Mouse (Mus musculus) limb, embryonic 10.5 days (tissue): Measurements from ENCODE around the gene Fam71a. TPM values are rescaled to one million over a fixed set of nuclear protein-coding genes. Genes with fewer than 3 reads are reported as not detected.

Experiments used
- DNase-seq: peaks from one replicate; pipeline ENCODE4 v3.0.0-alpha.2; 2017; ENCODE audit warnings: low spot score
- H3K27ac ChIP-seq: fragments of 300-500 bp; sonication (generic); 2 replicates; pipeline ENCODE4 v1.5.1; 2016; ENCODE audit warnings: mild to moderate bottlenecking
- H3K27me3 ChIP-seq: fragments of 300-500 bp; sonication (generic); 2 replicates; pipeline ENCODE4 v1.6.1; 2016; ENCODE audit warnings: low read depth, mild to moderate bottlenecking; ENCODE audit not compliant: poor library complexity, severe bottlenecking
- H3K36me3 ChIP-seq: fragments of 300-500 bp; sonication (generic); 2 replicates; pipeline ENCODE4 v1.6.1; 2016; ENCODE audit warnings: mild to moderate bottlenecking, moderate library complexity
- H3K4me1 ChIP-seq: fragments of 300-500 bp; sonication (generic); 2 replicates; pipeline ENCODE4 v1.6.1; 2016
- H3K4me3 ChIP-seq: fragments of 300-500 bp; sonication (generic); 2 replicates; pipeline ENCODE4 v1.5.1; 2016; ENCODE audit warnings: mild to moderate bottlenecking, moderate library complexity
- H3K9me3 ChIP-seq: fragments of 300-500 bp; sonication (generic); replicated peaks from 2 replicates; pipeline ENCODE4 v1.6.1; 2016; ENCODE audit warnings: mild to moderate bottlenecking
- WGBS: fragments of 180-500 bp; shearing (Covaris S2); methylation state at CpG from one replicate; pipeline ENCODE4 v1.1.7; 2016; 5-methylcytosine and 5-hydroxymethylcytosine counted together
- polyA plus RNA-seq: library from polyadenylated mRNA; unstranded; fragments of >200 nt; fragmentation: Nextera tagmentation; extraction: Ambion mirVana; gene quantifications from 2 replicates; pipeline ENCODE4 v1.2.1, GENCODE M21; 2016

The Fam71a gene
- polyA plus RNA-seq, result not detected in 2 replicates

DNA sequence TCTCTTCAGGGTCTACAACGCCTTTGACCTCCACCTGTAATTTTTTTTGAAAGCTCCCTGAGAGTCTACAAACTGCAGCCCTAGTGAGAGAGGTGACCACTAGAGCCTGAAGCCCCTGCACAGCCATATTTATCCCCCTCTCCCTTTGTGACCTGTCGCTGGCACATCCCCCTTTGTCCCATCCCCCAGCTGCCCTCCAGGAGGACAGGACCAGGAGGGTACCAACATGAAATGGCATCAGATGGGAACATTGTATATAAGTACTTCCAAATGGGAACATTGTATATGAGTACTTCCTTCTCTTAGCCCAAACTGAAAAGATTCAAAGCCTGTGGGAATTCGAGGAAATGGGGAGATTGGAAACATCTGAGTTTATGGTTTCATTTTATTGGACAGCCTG, at the start of gene Fam71a:
Gene Fam71a, minus strand, starts transcription at position 101 of the 400 bp plus-strand sequence.
- DNase-seq, result no peak
- Histone ChIP-seq H3K9me3 (no peaks in the 10 kb centered on the region), H3K27ac (no peak within 1 kb of the TSS), H3K27me3 (no peaks in the 10 kb centered on the region), H3K4me1 (peaks cover 3% of the 10 kb centered on the region; the same call in 1 of the 2 replicates), H3K4me3 (no peak within 1 kb of the TSS), H3K36me3 (no peaks in the 10 kb centered on the region)
- WGBS, result 82% methylated on average over 3 of the region's 3 CpGs

DNA sequence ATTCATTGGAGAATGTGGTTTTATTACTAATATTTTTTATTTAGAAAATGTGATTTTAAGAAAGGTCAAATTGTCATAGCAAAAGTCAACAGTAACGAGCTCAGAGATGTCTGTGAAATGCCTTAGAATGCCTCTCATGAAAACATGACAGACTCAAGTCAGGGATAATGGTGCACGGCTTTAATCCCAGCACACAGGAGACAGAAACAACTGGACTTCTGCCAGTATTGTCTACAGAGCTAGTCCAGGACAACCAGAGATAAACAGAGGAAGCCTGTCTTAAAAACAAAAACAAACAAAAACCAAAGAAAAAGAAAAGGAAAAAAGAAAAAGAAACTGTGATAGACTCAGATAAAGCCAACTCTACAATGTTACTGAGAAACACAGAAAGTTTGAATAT, 46.5 kb upstream of the Fam71a start:
- Histone ChIP-seq H3K27me3 (peaks cover 3% of the 10 kb centered on the region; the same call in 1 of the 2 replicates), H3K36me3 (no peaks in the 10 kb centered on the region), H3K9me3 (no peaks in the 10 kb centered on the region), H3K27ac (no peak overlapping the region), H3K4me1 (peaks cover 2% of the 10 kb centered on the region), H3K4me3 (no peak overlapping the region)
- DNase-seq, result no peak
- WGBS, result 80% methylated on average over 2 of the region's 2 CpGs

DNA sequence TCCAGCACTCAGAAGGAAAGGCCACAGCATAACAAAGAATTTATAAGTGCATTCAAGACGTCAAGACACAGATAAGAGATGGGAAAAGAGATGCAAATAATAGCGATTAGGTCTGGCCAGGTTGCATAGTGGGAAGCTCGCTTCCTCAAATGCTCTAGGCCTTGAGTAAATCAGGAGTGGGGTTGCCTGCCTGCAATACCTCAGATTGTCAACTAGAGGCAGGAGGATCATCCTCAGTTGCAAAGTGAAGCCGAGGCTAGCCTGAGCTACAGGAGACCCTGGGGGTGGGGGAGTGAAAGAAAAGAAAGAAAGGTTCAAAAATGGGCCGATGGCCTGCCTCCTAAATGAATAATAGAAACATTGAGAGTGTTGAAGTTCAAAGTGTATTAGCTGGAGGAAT, 41.2 kb upstream of the Fam71a start:
- Histone ChIP-seq H3K4me1 (no peaks in the 10 kb centered on the region), H3K9me3 (no peaks in the 10 kb centered on the region), H3K27me3 (no peaks in the 10 kb centered on the region), H3K36me3 (no peaks in the 10 kb centered on the region), H3K27ac (no peak overlapping the region), H3K4me3 (no peak overlapping the region)
- WGBS, result 76% methylated on average over 5 of the region's 5 CpGs
- no peak for DNase-seq

DNA sequence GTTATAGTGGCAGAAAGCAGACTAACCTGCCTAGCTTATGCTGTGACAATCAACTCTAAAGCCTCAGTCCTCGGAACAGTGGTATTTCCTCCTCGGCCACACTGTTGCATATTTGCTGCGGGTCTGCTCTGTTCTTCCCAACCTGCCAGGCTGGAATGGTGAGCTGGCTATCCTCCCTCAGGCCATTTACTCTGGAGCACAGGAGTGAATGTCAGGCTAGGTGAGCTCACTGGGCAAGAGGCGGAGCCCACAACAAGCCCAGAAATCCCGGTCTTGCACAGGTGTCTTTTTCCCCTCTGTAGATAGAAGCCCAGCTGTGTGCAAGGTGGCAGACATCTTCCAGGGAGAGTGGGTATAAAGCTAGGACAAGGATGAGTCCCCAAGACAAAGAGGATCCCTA, 40.3 kb upstream of the Fam71a start:
- no peak for DNase-seq
- Histone ChIP-seq H3K27ac (no peak overlapping the region), H3K4me3 (no peak overlapping the region), H3K9me3 (no peaks in the 10 kb centered on the region), H3K36me3 (no peaks in the 10 kb centered on the region), H3K27me3 (no peaks in the 10 kb centered on the region), H3K4me1 (no peaks in the 10 kb centered on the region)
- 78% methylated on average over 5 of the region's 5 CpGs for WGBS

DNA sequence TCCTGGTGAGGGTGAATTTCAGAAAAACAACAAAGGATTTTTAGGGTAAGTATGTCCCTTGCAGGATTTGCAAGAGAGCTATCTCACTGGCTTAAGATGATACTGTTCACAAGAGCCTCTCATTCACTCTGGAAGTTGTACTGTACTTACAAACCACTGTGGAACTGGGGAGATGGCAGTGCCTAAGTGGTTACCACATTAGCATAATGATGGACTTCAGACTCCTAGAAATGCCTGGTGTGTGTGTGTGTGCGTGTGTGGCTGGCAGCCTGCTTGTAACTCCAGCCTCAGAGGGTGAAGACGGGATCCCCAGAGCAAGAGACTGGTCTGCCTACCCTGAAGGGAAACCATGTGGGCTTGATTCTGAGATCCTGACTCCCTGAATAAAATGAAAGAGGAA, 38.9 kb upstream of the Fam71a start:
- Histone ChIP-seq H3K4me1 (no peaks in the 10 kb centered on the region), H3K27me3 (no peaks in the 10 kb centered on the region), H3K4me3 (no peak overlapping the region), H3K27ac (no peak overlapping the region), H3K36me3 (no peaks in the 10 kb centered on the region), H3K9me3 (no peaks in the 10 kb centered on the region)
- WGBS, result 79% methylated on average over 2 of the region's 2 CpGs
- no peak for DNase-seq

DNA sequence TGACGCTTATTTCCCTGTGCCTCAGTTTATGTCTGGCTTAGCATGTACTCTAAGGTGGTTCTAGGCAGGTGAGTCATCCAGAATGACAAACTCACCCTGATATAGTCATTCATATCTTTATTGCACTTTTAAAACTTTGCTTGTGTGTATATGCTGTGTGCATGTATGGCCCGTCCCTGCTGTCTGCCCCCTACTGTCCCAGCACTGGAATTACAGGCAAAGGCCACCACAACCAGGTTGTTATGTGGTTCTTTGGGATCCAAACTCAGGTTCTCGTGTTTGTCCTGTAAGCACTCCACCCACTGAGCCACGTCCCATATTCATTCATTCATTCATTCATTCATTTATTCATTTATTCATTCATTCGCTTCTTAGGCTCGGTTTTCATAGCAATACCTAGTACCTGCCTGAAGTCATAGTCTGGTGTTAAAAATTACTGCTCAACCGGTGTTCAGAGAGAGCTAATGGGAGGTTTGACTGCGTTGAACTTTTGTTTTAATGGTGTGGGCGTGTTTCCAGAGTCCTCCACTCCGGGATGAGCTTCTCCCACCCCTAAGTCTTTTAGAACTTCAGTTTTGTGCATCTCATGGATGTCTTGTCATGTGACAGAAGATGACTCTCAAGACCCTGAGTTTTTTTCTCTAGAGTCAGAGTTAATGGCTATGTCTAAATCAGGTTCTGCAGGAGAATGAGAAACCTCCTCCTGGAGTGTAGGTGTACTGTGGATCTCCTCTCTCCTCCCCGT, 37.8 kb upstream of the Fam71a start:
- no peak overlapping the region for H3K4me3 ChIP-seq
- DNase-seq, result no peak
- no peak overlapping the region for H3K27ac ChIP-seq
- WGBS, result 85% methylated on average over 11 of the region's 11 CpGs
- H3K27me3 ChIP-seq, result no peaks in the 10 kb centered on the region
- H3K4me1 ChIP-seq, result no peaks in the 10 kb centered on the region
- no peaks in the 10 kb centered on the region for H3K9me3 ChIP-seq
- H3K36me3 ChIP-seq, result no peaks in the 10 kb centered on the region

DNA sequence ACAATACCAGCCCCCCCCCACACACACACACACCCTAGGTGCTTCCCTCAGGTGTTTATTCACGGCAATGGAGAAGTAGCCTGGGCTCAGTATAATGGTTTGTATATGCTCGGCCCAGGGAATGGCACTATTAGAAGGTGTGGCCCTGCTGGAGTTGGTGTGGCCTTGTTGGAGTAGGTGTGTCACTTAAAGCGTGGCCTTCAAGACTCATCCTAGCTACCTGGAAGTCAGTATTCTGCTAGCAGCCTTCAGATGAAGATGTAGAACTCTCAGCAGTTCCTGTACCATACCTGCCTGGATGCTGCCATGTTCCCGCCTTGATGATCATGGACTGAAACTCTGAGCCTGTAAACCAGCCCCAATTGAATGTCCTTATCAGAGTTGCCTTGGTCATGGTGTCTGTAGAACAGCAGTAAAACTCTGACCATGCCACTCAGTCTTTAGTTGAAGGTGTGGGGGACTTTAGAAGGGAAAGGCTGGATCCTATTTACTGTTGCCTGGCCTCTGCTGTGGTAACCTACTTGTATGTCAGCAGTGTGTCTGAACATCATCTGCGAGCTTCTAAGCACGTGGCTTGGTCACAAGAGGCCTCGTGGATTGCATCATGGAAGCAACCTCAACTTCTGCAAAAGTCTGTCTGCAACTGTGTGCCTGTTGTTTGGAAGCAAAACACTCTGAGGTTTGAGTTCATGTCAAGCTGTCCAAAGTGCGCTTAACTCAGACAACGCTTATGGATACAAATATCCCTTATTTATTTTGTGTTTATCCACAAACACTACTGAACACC, 36.4 kb upstream of the Fam71a start:
- Histone ChIP-seq H3K36me3 (no peaks in the 10 kb centered on the region), H3K27ac (no peak overlapping the region), H3K4me1 (no peaks in the 10 kb centered on the region), H3K27me3 (no peaks in the 10 kb centered on the region), H3K9me3 (no peaks in the 10 kb centered on the region), H3K4me3 (no peak overlapping the region)
- 89% methylated on average over 9 of the region's 9 CpGs for WGBS
- DNase-seq, result no peak

DNA sequence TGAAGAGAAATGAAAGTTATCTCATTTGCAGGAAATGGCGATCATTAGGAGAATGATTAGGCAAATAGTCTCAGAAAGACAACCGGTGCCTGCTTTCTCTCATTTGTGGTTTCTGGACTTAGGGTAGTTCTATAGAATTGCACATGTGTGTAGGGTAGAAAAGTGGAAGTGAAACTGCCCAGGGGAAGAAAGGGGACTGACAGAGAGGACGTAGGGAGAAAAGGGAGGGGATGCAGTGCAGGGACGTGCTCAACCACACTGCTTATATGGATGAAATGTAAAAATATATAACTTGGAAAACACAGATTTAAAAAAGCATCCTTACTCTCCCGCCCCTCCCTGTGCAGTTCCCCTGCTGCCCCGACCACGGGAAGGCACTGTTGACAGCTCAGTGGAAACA, 33.3 kb upstream of the Fam71a start:
- 81% methylated on average over 7 of the region's 7 CpGs for WGBS

DNA sequence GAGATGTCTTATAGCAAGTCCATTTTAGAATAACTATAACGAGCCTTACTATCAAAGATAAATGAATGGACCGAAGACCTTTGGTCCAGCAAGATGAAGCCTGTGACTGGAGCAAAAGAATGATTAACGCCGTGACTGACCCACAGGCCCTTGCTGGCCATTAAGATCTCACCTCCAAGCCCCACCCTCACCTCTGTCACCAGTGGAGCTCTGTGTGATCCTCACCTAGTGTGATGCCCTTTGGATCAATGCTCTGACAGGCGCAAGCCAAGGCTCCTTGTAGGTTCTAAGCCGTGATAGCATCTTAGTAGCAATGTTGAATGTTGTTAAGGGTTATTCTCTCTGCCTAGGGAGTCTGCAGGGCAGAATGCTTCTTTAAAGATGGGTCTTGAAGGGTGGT, 31.4 kb upstream of the Fam71a start:
- Histone ChIP-seq H3K9me3 (no peaks in the 10 kb centered on the region), H3K27me3 (peaks cover 22% of the 10 kb centered on the region), H3K27ac (no peak overlapping the region), H3K4me1 (no peaks in the 10 kb centered on the region), H3K36me3 (no peaks in the 10 kb centered on the region), H3K4me3 (no peak overlapping the region)
- no peak for DNase-seq
- 91% methylated on average over 6 of the region's 6 CpGs for WGBS

More for the DNA sequence above, 33.3 kb upstream of the Fam71a start:
- no peak overlapping the region for H3K27ac ChIP-seq
- no peak overlapping the region for H3K4me3 ChIP-seq
- no peaks in the 10 kb centered on the region for H3K36me3 ChIP-seq
- H3K27me3 ChIP-seq, result peaks cover 5% of the 10 kb centered on the region
- DNase-seq, result no peak
- H3K9me3 ChIP-seq, result no peaks in the 10 kb centered on the region
- H3K4me1 ChIP-seq, result no peaks in the 10 kb centered on the region

DNA sequence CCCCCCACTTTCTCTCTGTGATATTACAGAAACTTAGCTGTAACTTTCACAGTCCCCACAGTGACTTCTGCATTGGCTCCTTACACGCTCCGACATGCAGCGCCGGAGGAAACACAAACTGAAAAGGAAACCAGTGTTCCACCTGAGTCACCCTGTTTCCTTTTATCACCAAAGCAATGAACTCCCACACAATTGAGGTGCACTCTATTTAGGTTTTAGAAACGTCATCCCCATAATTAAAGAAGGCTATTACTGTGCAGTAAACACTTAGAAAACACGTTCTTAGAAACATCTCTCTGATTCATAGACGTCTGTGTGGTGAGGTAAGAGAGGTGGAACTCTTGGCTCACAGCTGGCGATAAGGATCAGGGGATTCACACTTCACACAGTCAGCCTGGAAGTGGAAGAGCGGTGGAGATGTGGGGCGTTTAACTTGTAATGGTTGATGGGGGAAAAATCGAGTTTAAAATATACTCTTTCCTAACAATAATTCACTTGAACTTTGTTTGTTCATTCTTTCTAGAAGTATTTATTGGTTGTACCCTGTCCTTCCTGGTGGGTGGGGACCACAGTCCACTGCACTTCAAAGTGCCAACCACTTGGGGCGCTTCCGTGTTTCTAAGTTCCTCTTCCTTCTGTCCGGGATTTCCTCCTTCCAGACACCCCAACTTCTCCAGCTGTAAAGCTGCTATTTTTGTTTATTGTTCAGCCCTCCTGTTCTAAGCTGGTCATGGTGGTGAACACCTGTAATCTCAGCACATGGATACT, 29.2 kb upstream of the Fam71a start:
- Histone ChIP-seq H3K27me3 (peaks cover 43% of the 10 kb centered on the region), H3K4me3 (no peak overlapping the region), H3K27ac (no peak overlapping the region), H3K36me3 (no peaks in the 10 kb centered on the region), H3K9me3 (no peaks in the 10 kb centered on the region), H3K4me1 (no peaks in the 10 kb centered on the region)
- WGBS, result 45% methylated on average over 14 of the region's 14 CpGs
- DNase-seq, result no peak

DNA sequence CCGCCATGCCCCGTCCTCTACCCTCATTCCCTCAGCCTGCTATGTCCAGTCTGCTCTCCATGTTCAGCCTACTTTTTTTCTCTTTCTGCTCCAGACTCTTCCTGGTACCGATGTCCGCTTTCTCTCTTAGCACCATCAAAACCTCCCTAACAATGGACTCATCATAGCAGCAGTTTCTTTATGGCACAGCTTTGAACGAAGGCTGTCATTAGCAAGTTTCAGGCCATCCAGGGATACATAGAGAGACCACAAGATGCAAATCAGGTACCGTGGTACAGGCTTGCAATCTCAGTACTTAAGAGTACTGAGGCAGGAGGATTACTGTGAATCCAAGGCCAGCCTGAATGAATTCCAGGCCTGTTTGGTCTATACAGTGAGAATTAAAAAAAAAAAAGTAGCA, 28.1 kb upstream of the Fam71a start:
- H3K27ac ChIP-seq, result no peak overlapping the region
- no peak for DNase-seq
- no peak overlapping the region for H3K4me3 ChIP-seq
- no peaks in the 10 kb centered on the region for H3K4me1 ChIP-seq
- WGBS, result 88% methylated on average over 6 of the region's 6 CpGs
- H3K27me3 ChIP-seq, result peaks cover 52% of the 10 kb centered on the region
- no peaks in the 10 kb centered on the region for H3K36me3 ChIP-seq
- no peaks in the 10 kb centered on the region for H3K9me3 ChIP-seq

DNA sequence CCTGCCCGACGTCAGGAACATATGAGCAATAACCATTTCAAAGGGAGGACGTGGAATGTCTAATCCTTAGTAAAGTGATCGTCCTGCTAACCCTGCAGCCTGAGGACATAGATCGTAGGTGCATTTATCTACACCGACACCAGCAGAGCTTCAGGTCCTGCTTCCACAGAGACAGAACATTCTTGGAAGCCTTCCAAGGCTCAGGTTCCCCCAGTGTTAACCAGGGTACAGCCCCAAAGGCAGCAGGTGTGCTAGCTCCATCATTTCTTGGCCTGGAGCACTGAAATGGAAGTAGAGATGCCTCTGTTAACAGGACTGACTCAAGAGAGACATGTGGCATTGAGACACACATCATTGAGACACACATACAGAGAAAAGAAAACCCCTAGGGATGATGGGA, 27.6 kb upstream of the Fam71a start:
- Histone ChIP-seq H3K4me3 (no peak overlapping the region), H3K4me1 (no peaks in the 10 kb centered on the region), H3K9me3 (no peaks in the 10 kb centered on the region), H3K36me3 (no peaks in the 10 kb centered on the region), H3K27ac (no peak overlapping the region), H3K27me3 (peaks cover 58% of the 10 kb centered on the region)
- no peak for DNase-seq
- WGBS, result 75% methylated on average over 6 of the region's 6 CpGs
